Comparison of ENCODE assay signal across 12 mouse cellular contexts in the genomic region with DNA sequence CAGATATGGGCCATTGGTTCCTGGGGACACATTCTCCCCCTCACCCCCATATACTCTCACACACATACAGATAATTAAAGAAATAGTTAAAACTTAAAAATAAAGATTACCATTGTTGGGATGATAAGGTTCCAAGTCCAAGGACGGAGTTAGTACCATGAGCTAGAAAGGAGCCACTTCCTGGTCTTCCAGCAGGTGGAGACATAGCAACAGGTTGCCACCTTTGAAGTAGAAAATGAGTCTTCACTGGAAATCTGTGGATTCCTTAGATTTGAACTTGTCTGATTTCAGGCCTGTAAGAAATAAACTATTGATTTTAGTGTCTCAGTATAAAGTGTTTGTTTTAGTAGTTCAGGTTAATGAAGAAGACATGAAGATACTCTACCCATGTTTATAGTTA.
DNase-seq lines count a peak whose midpoint lies in the region; ATAC-seq lines count a peak whose summit lies in the region.
"Had no signal": no experiment of that assay in that cellular context is flagged by ENCODE, and none has a peak within 500 bp of the region (broad histone marks: within the 10 kb centered on the region; RNA-seq: fewer than 3 reads in every experiment).

No protein-coding gene starts in this region.

- H3K9me3 ChIP-seq in kidney, embryonic 15.5 days (replicated peaks) = no peaks in the 10 kb centered on the region
- peaks cover 3% of the 10 kb centered on the region; the same call in 1 of the 2 replicates for H3K9me3 ChIP-seq in embryonic facial prominence, embryonic 10.5 days

- WGBS in kidney, embryonic 15.5 days = 29% methylated on average over 1 of the region's 1 CpGs
- 40% methylated on average over 1 of the region's 1 CpGs for WGBS in embryonic facial prominence, embryonic 10.5 days

- no peaks in the 10 kb centered on the region for H3K36me3 ChIP-seq in kidney, embryonic 15.5 days
- H3K36me3 ChIP-seq in embryonic facial prominence, embryonic 10.5 days (replicated peaks) = no peaks in the 10 kb centered on the region

- H3K27me3 ChIP-seq in kidney, embryonic 15.5 days = no peaks in the 10 kb centered on the region
- H3K27me3 ChIP-seq in embryonic facial prominence, embryonic 10.5 days (replicated peaks; ENCODE audit: low read depth, poor library complexity, severe bottlenecking) = no peaks in the 10 kb centered on the region

- ATAC-seq in kidney, embryonic 15.5 days (replicated peaks; ENCODE audit: low FRiP score) = no peak
- ATAC-seq in megakaryocyte progenitor cell, adult 5-6 weeks (replicated peaks; ENCODE audit: poor library complexity) = no peak

- no peaks in the 10 kb centered on the region for H3K4me1 ChIP-seq in kidney, embryonic 15.5 days
- H3K4me1 ChIP-seq in embryonic facial prominence, embryonic 10.5 days = no peaks in the 10 kb centered on the region

- no peak overlapping the region for H3K9ac ChIP-seq in kidney, embryonic 15.5 days

- H3K27ac ChIP-seq in kidney, embryonic 15.5 days = no peak overlapping the region
- H3K27ac ChIP-seq in embryonic facial prominence, embryonic 10.5 days (replicated peaks) = no peak overlapping the region

- DNase-seq in adrenal gland, postnatal 14 days = peak; percentile 5
- no peak for DNase-seq in adrenal gland, adult 18-20 months (ENCODE audit: low spot score in 2 of 2)
- DNase-seq in kidney, postnatal 10 days = peak; percentile 27
- peak; percentile 56 for DNase-seq in ES-CJ7 (ENCODE audit: low read depth, low spot score)
- peak; percentile 9 for DNase-seq in embryonic facial prominence, embryonic 10.5 days (ENCODE audit: low spot score)
- DNase-seq in cerebellum, adult 18-20 months = no peak
- DNase-seq: adrenal gland, adult 8-10 months; layer of hippocampus, adult 9-11 months; thymus, postnatal 4 days had no signal

- no peak overlapping the region for H3K4me3 ChIP-seq in kidney, embryonic 15.5 days (replicated peaks)
- no peak overlapping the region for H3K4me3 ChIP-seq in embryonic facial prominence, embryonic 10.5 days

- H3K4me2 ChIP-seq in kidney, embryonic 15.5 days = no peak overlapping the region
- H3K4me2 ChIP-seq: heart, embryonic 11.5 days had no signal

Comparison
In these comparisons a context has a peak if more than half of its experiments do, and no peak if none do; other contexts are left out.
1. DNase-seq: peak in adrenal gland, postnatal 14 days (single experiment), kidney, postnatal 10 days (single experiment), ES-CJ7 (single experiment) and embryonic facial prominence, embryonic 10.5 days (single experiment); none in adrenal gland, adult 18-20 months (0 of 2) and cerebellum, adult 18-20 months (0 of 2).